Mouse (Mus musculus): Measurements from ENCODE around the gene Plagl1. TPM values are rescaled to one million over a fixed set of nuclear protein-coding genes. Genes with fewer than 3 reads are reported as not detected.

Plagl1 gene
- total and polyA plus RNA-seq, 3 experiments: 0.48 to 1.7 (median 0.87) TPM

DNA sequence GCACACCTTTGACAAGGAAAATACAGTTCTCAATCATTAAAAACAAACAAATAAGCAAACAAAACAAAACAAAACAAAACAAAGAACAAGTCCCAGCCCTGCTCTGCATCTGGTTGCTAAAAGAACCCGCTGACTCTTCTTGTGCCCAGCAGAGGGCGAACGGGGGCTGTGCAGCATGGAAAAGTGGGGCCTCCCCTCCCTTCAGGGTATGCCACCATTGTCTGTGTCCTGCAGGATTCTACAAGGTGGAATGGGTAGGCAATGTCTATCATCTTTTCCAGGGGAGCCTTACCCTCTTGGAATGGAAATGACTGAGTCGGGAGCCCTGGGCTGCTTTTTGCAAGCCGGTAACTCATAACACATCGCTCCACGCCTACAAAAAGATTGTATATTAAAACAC, 41.8 kb upstream of the Plagl1 start:
- Histone ChIP-seq H3K9ac (ENCODE audit: insufficient read depth, low read depth) (no peak overlapping the region), H3K4me2 (ENCODE audit: insufficient read depth, low read depth, poor library complexity, severe bottlenecking) (no peak overlapping the region), H3K79me2 (replicated peaks; ENCODE audit: control insufficient read depth, extremely low read depth, insufficient read depth, poor library complexity, severe bottlenecking) (no peaks in the 10 kb centered on the region), H3K27ac (ENCODE audit: insufficient read depth, low read depth) (no peak overlapping the region), H3K4me1 (ENCODE audit: control insufficient read depth in 1 of 2, insufficient read depth in 2 of 2) (peaks cover 3 to 18% of the 10 kb centered on the region in 2 experiments; a peak in 3 of 4 replicates), H3K27me3 (replicated peaks) (no peaks in the 10 kb centered on the region), H3K4me3 (replicated peaks in 1 of 3; ENCODE audit: low read depth in 2 of 3, low read length in 2 of 3, poor library complexity in 1 of 3) (no peak overlapping the region), H3K9me3 (replicated peaks; ENCODE audit: low read length) (no peaks in the 10 kb centered on the region), H3K36me3 (replicated peaks in 1 of 2; ENCODE audit: control insufficient read depth in 1 of 2, insufficient read depth in 1 of 2, low read length in 1 of 2) (peaks cover 0 to 1% of the 10 kb centered on the region in 2 experiments)
- dilution Hi-C loops (cut with MboI; ENCODE audit: extremely low pct_ligation_motif_present, extremely low pct_unique_long_range_greater_than_20kb, low sequenced_read_pairs): no loop called here
- DNase-seq (ENCODE audit: extremely low read depth): peak; percentile 33
- TF ChIP-seq MXI1 (IDR thresholded peaks at IDR 0.05; ENCODE audit: low read depth, low read length) (no peak), CHD1 (IDR thresholded peaks at IDR 0.05; ENCODE audit: low read depth, low read length) (no peak), MYC (IDR thresholded peaks at IDR 0.05; ENCODE audit: low read depth, low read length) (no peak), TBP (conservative IDR thresholded peaks at IDR 0.05; ENCODE audit: low read depth, low read length) (no peak), MAZ (IDR thresholded peaks at IDR 0.05; ENCODE audit: low read depth, low read length) (no peak), ZMIZ1 (IDR thresholded peaks at IDR 0.05; ENCODE audit: low read depth, low read length) (no peak), SIN3A (IDR thresholded peaks at IDR 0.05; ENCODE audit: low read length) (no peak), RAD21 (IDR thresholded peaks at IDR 0.05; ENCODE audit: low read depth, low read length) (peak; percentile 74), USF2 (conservative IDR thresholded peaks at IDR 0.05; ENCODE audit: low read depth, low read length) (no peak), POLR2AphosphoS2 (IDR thresholded peaks at IDR 0.05; ENCODE audit: low read depth, low read length) (no peak), PAX5 (IDR thresholded peaks at IDR 0.05; ENCODE audit: low read length) (no peak), CTCF (conservative IDR thresholded peaks at IDR 0.05 in 1 of 2, IDR thresholded peaks at IDR 0.05 in 1 of 2; ENCODE audit: low read depth in 2 of 2, low read length in 2 of 2) (peak; percentile 37 to 81; a peak in 3 of 4 replicates), ZC3H11A (IDR thresholded peaks at IDR 0.05; ENCODE audit: low read depth, low read length) (peak; percentile 34), NRF1 (IDR thresholded peaks at IDR 0.05; ENCODE audit: low read depth, low read length) (no peak), ZNF384 (IDR thresholded peaks at IDR 0.05; ENCODE audit: low read depth, low read length) (no peak), ETS1 (conservative IDR thresholded peaks at IDR 0.05; ENCODE audit: low read depth, low read length) (no peak), JUN (IDR thresholded peaks at IDR 0.05; ENCODE audit: insufficient read depth, low read depth, low read length) (no peak), SMC3 (IDR thresholded peaks at IDR 0.05; ENCODE audit: low read depth, low read length) (peak; percentile 82), POLR2A (IDR thresholded peaks at IDR 0.05; ENCODE audit: low read depth, low read length) (no peak), NELFE (IDR thresholded peaks at IDR 0.05; ENCODE audit: low read depth, low read length) (no peak)
- in situ Hi-C loops (cut with MboI; ENCODE audit: low pct_ligation_motif_present, low pct_unique_long_range_greater_than_20kb, low sequenced_read_pairs): loop anchor here (5.0 kb wide), 1 partner anchor 404 kb away; no protein-coding TSS in a partner anchor

DNA sequence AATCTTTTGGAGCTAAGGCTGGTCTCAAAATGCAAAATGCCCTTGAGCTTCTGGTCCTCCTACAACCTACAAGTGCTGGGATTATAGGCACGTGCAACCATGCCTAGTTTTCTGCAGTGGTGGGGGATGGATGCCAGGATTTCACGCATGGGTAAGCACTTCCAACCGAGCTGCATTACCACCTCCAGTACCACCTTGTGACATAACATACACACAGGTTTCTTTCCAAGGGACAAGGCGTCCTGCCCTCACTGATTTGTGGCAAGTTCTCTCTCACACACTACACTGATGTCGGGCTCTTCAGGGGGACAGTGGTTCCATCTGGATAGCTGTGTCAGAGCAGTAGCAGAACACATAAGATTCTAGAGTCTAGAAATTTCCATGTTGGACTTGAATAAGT, 41.3 kb upstream of the Plagl1 start:
- Histone ChIP-seq H3K27me3 (replicated peaks) (no peaks in the 10 kb centered on the region), H3K27ac (ENCODE audit: insufficient read depth, low read depth) (no peak overlapping the region), H3K4me3 (replicated peaks in 1 of 3; ENCODE audit: low read depth in 2 of 3, low read length in 2 of 3, poor library complexity in 1 of 3) (no peak overlapping the region), H3K4me2 (ENCODE audit: insufficient read depth, low read depth, poor library complexity, severe bottlenecking) (no peak overlapping the region), H3K36me3 (replicated peaks in 1 of 2; ENCODE audit: control insufficient read depth in 1 of 2, insufficient read depth in 1 of 2, low read length in 1 of 2) (no peaks in the 10 kb centered on the region), H3K9ac (ENCODE audit: insufficient read depth, low read depth) (no peak overlapping the region), H3K79me2 (replicated peaks; ENCODE audit: control insufficient read depth, extremely low read depth, insufficient read depth, poor library complexity, severe bottlenecking) (no peaks in the 10 kb centered on the region), H3K9me3 (replicated peaks; ENCODE audit: low read length) (no peaks in the 10 kb centered on the region), H3K4me1 (ENCODE audit: control insufficient read depth in 1 of 2, insufficient read depth in 2 of 2) (peaks cover 4 to 22% of the 10 kb centered on the region in 2 experiments; a peak in 3 of 4 replicates)
- dilution Hi-C loops (cut with MboI; ENCODE audit: extremely low pct_ligation_motif_present, extremely low pct_unique_long_range_greater_than_20kb, low sequenced_read_pairs) (no loop called here), in situ Hi-C loops (cut with MboI; ENCODE audit: low pct_ligation_motif_present, low pct_unique_long_range_greater_than_20kb, low sequenced_read_pairs) (loop anchor here (5.0 kb wide), 1 partner anchor 403 kb away; no protein-coding TSS in a partner anchor)
- no peak for DNase-seq (ENCODE audit: extremely low read depth)
- TF ChIP-seq RCOR1 (conservative IDR thresholded peaks at IDR 0.05; ENCODE audit: low read depth, low read length): no peak
- TF ChIP-seq NRF1 (IDR thresholded peaks at IDR 0.05; ENCODE audit: low read depth, low read length): no peak
- TF ChIP-seq BHLHE40 (IDR thresholded peaks at IDR 0.05; ENCODE audit: low read depth, low read length): no peak
- TF ChIP-seq POLR2A (IDR thresholded peaks at IDR 0.05; ENCODE audit: low read depth, low read length): no peak
- TF ChIP-seq PAX5 (IDR thresholded peaks at IDR 0.05; ENCODE audit: low read length): no peak
- no peak for TF ChIP-seq MYC (IDR thresholded peaks at IDR 0.05; ENCODE audit: low read depth, low read length)
- no peak for TF ChIP-seq ELF1 (IDR thresholded peaks at IDR 0.05; ENCODE audit: low read depth, low read length)

Data from CH12.LX (cell line).